Mouse (Mus musculus) hindbrain, embryonic 13.5 days (tissue): Measurements from ENCODE around the gene Lcn10. TPM values are rescaled to one million over a fixed set of nuclear protein-coding genes. Genes with fewer than 3 reads are reported as not detected.
A peak's percentile ranks its signal among the peaks of the same experiment; 100 is the strongest.
"Not testable (repeated sequence)": the region's sequence is repeated elsewhere in the genome, so short reads cannot be mapped to it uniquely, and the experiment has no call there.

ENCODE experiments used
- ATAC-seq: fragments of 200-750 bp; cut with Nextera tagmentation; 2 replicates; pipeline ENCODE4 v1.8.0; 2017; ENCODE audit warnings: moderate TSS enrichment; ENCODE audit not compliant: low FRiP score
- H3K27ac ChIP-seq: fragments of 300-500 bp; sonication (generic); 2 replicates; pipeline ENCODE4 v1.5.1; 2015; ENCODE audit warnings: inconsistent platforms, mild to moderate bottlenecking, moderate library complexity
- H3K27me3 ChIP-seq: fragments of 300-500 bp; sonication (generic); 2 replicates; pipeline ENCODE4 v1.6.1; 2015; ENCODE audit warnings: mild to moderate bottlenecking, inconsistent platforms
- H3K36me3 ChIP-seq: fragments of 300-500 bp; sonication (generic); 2 replicates; pipeline ENCODE4 v1.6.1; 2015; ENCODE audit warnings: mild to moderate bottlenecking, inconsistent platforms
- H3K4me1 ChIP-seq: fragments of 300-500 bp; sonication (generic); replicated peaks from 2 replicates; pipeline ENCODE4 v1.6.1; 2015; ENCODE audit warnings: inconsistent platforms
- H3K4me2 ChIP-seq: fragments of 300-500 bp; sonication (generic); 2 replicates; pipeline ENCODE4 v1.6.1; 2015; ENCODE audit warnings: inconsistent platforms, mild to moderate bottlenecking, moderate library complexity
- H3K4me3 ChIP-seq: fragments of 300-500 bp; sonication (generic); 2 replicates; pipeline ENCODE4 v1.5.1; 2015; ENCODE audit warnings: mild to moderate bottlenecking, inconsistent platforms
- H3K9ac ChIP-seq: fragments of 300-500 bp; sonication (generic); 2 replicates; pipeline ENCODE4 v1.6.1; 2015; ENCODE audit warnings: mild to moderate bottlenecking, inconsistent platforms
- H3K9me3 ChIP-seq: fragments of 300-500 bp; sonication (generic); 2 replicates; pipeline ENCODE4 v1.6.1; 2016; ENCODE audit warnings: inconsistent platforms
- WGBS: fragments of 180-500 bp; shearing (Covaris S2); methylation state at CpG from one replicate; pipeline ENCODE4 v1.1.7; 2015; 5-methylcytosine and 5-hydroxymethylcytosine counted together
- polyA plus RNA-seq: library from polyadenylated mRNA; unstranded; fragments of >200 nt; fragmentation: Nextera tagmentation; extraction: Ambion mirVana; gene quantifications from 2 replicates; pipeline ENCODE4 v1.2.1, GENCODE M21; 2015

Gene Lcn10
- polyA plus RNA-seq, 1 experiment from 2014 or later, result not detected

DNA sequence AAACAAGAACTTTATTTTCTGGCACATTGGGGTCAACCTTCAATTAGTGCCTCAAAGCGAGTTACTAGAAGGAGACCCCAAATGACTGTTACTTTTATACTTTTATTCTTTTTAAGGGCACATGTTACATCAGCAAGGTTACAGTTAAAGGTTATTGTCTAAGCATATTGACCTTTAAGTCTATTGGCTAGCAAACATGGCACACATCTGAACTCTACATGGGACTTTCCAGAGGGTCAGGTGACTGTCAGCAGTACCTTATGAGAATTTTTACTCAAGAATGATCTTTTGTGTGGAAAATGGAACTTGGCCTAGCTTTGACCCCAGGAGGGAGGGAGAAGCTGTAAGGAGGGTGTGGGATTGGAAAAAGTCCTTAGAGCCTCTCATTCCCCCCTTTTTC is 16.0 kb upstream of the Lcn10 start:
- Histone ChIP-seq H3K27ac (no peak overlapping the region), H3K9me3 (no peaks in the 10 kb centered on the region), H3K36me3 (no peaks in the 10 kb centered on the region), H3K9ac (no peak overlapping the region), H3K27me3 (no peaks in the 10 kb centered on the region), H3K4me2 (no peak overlapping the region), H3K4me1 (no peaks in the 10 kb centered on the region), H3K4me3 (no peak overlapping the region)
- 74% methylated on average over 1 of the region's 1 CpGs for WGBS
- no peak for ATAC-seq

- 96% methylated on average over 3 of the region's 3 CpGs for WGBS
- Histone ChIP-seq H3K4me1 (no peaks in the 10 kb centered on the region), H3K9ac (no peak within 1 kb of the TSS), H3K4me2 (no peak within 1 kb of the TSS), H3K9me3 (no peaks in the 10 kb centered on the region), H3K27me3 (no peaks in the 10 kb centered on the region), H3K4me3 (no peak within 1 kb of the TSS), H3K27ac (no peak within 1 kb of the TSS), H3K36me3 (no peaks in the 10 kb centered on the region)
- ATAC-seq, result no peak
These were observed 6.0 kb upstream of the Lcn10 start, which contains the start of gene Lcn6 for GRCm38 (mm10) chr2:25676486-25676885. Lcn6 (plus strand) TSS chr2:25676786.

DNA sequence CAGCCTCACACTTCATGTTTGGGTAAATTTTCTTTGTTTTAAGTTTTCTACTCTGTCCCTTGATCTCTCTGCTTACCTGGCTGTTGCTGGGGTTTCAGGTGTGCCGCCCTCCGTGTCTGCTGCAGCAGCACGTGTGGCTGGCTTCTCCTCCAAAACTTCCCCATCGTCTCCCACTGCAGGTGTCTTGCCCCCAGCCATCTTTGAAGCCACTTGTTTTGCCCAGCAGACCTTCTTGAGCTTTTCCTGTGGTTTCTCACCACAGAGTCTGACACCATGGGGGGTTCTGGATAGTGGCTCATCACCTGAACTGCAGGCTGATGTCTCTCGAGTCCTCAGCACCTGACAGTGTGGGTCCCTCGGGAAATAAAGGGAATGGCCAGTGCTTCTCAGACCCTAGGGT is 3.0 kb upstream of the Lcn10 start:
- Histone ChIP-seq H3K4me1 (no peaks in the 10 kb centered on the region), H3K36me3 (no peaks in the 10 kb centered on the region), H3K9me3 (no peaks in the 10 kb centered on the region), H3K27me3 (0 out of 2 replicates have a peak, but pooled peaks cover under 1% of the 10 kb centered on the region), H3K9ac (no peak overlapping the region), H3K27ac (no peak overlapping the region), H3K4me2 (no peak overlapping the region), H3K4me3 (no peak overlapping the region)
- ATAC-seq, result no peak
- 88% methylated on average over 6 of the region's 6 CpGs for WGBS

GRCm38 (mm10) chr2:25686941-25687340 is 4.4 kb downstream of the Lcn10 start:
- H3K4me2 ChIP-seq, result no peak overlapping the region
- 0 out of 2 replicates have a peak, but pooled peaks cover 2% of the 10 kb centered on the region for H3K27me3 ChIP-seq
- WGBS, result 73% methylated on average over 4 of the region's 4 CpGs
- no peaks in the 10 kb centered on the region for H3K36me3 ChIP-seq
- H3K4me3 ChIP-seq, result no peak overlapping the region
- no peaks in the 10 kb centered on the region for H3K9me3 ChIP-seq
- no peaks in the 10 kb centered on the region for H3K4me1 ChIP-seq
- ATAC-seq, result no peak
- no peak overlapping the region for H3K27ac ChIP-seq
- H3K9ac ChIP-seq, result no peak overlapping the region

- Histone ChIP-seq H3K4me2 (no peak overlapping the region), H3K4me1 (no peaks in the 10 kb centered on the region), H3K4me3 (no peak overlapping the region), H3K27me3 (no peaks in the 10 kb centered on the region), H3K9me3 (no peaks in the 10 kb centered on the region), H3K36me3 (no peaks in the 10 kb centered on the region), H3K9ac (no peak overlapping the region), H3K27ac (no peak overlapping the region)
- no peak for ATAC-seq
These were observed 12.1 kb downstream of the Lcn10 start for GRCm38 (mm10) chr2:25694605-25695004.

DNA sequence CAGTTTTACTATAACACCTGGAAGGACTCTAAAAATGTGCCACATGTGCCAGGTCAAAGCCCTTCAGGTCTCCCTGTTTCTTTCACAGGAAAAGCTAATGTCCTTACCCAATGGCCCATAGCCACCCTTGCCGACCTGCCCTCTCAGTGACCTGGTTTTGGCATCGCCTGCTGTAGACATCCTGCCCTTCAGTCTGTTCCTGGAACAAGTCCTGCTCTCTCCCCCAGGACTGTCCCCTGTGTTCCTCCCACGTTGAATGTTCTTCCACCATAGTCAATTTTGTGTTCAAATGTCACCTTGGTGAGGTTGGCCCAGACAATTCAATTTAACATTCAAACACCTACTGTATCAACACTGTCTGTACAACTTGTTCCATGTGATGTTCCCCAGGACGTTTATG is 14.4 kb downstream of the Lcn10 start:
- H3K36me3 ChIP-seq, result no peaks in the 10 kb centered on the region
- no peaks in the 10 kb centered on the region for H3K9me3 ChIP-seq
- no peak overlapping the region for H3K27ac ChIP-seq
- H3K4me2 ChIP-seq, result no peak overlapping the region
- H3K9ac ChIP-seq, result no peak overlapping the region
- WGBS, result 72% methylated on average over 4 of the region's 4 CpGs
- ATAC-seq, result no peak
- no peaks in the 10 kb centered on the region for H3K27me3 ChIP-seq
- H3K4me3 ChIP-seq, result no peak overlapping the region
- no peaks in the 10 kb centered on the region for H3K4me1 ChIP-seq

DNA sequence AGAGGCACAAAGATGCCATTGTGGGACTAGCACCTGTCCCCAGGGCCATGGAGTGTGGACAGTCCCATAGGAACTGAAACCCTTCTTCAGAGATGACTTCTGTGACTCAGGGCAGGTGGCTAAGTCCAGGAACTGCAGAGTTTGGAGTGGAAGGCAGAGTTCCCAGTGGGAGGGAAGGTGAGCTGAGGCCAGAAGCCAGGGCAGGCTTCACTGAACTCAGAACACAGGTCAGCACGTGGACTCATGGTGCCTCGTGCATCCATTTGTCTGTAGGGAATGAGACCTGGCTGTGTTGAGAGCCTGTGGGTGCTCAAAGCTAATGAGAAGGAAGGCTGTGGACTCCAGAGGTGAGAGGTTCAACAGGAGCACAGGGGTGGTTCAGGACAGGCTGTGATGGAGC is 16.2 kb downstream of the Lcn10 start:
- no peak for ATAC-seq
- no peaks in the 10 kb centered on the region for H3K27me3 ChIP-seq
- 89% methylated on average over 2 of the region's 2 CpGs for WGBS
- no peak overlapping the region for H3K27ac ChIP-seq
- H3K4me3 ChIP-seq, result no peak overlapping the region
- H3K4me2 ChIP-seq, result no peak overlapping the region
- no peaks in the 10 kb centered on the region for H3K9me3 ChIP-seq
- H3K9ac ChIP-seq, result no peak overlapping the region
- no peaks in the 10 kb centered on the region for H3K4me1 ChIP-seq
- no peaks in the 10 kb centered on the region for H3K36me3 ChIP-seq

- H3K36me3 ChIP-seq, ATAC-seq, H3K4me1 ChIP-seq, H3K27me3 ChIP-seq, H3K9me3 ChIP-seq, H3K27ac ChIP-seq, H3K4me3 ChIP-seq, H3K4me2 ChIP-seq, H3K9ac ChIP-seq: not testable (repeated sequence)
- 71% methylated on average over 3 of the region's 3 CpGs for WGBS
These were observed 17.2 kb downstream of the Lcn10 start, which contains the start of gene Obp2a for GRCm38 (mm10) chr2:25699743-25700142. Obp2a (plus strand) TSS chr2:25700043.

DNA sequence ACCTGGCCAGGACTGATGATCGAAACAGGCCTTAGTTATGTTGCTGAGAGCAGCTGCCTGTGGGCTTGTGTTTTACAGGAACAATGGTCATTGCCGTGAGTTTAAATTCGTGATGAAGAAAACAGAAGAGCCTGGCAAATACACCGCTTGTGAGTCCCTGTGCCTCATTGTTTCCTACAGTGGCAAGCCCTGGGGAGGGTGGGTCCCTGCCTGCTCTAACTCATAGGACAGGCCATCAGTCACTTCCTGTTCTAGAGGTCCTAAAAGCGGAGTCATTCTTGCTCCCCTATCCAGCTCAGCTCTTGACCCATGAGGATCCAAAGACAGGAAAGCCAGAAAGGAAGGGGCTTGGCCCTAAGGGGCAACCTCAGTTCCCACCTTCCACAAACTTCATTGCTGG is 18.5 kb downstream of the Lcn10 start:
- no peak overlapping the region for H3K4me3 ChIP-seq
- no peak overlapping the region for H3K9ac ChIP-seq
- H3K9me3 ChIP-seq, result no peaks in the 10 kb centered on the region
- no peaks in the 10 kb centered on the region for H3K27me3 ChIP-seq
- no peak for ATAC-seq
- no peak overlapping the region for H3K27ac ChIP-seq
- whole genome bisulfite sequencing, result 85% methylated on average over 5 of the region's 5 CpGs
- no peaks in the 10 kb centered on the region for H3K36me3 ChIP-seq
- H3K4me2 ChIP-seq, result no peak overlapping the region
- H3K4me1 ChIP-seq, result no peaks in the 10 kb centered on the region

- Histone ChIP-seq H3K9me3 (no peaks in the 10 kb centered on the region), H3K4me1 (peaks cover 11% of the 10 kb centered on the region), H3K4me3 (no peak overlapping the region), H3K9ac (no peak overlapping the region), H3K36me3 (no peaks in the 10 kb centered on the region), H3K27ac (no peak overlapping the region), H3K4me2 (no peak overlapping the region), H3K27me3 (no peaks in the 10 kb centered on the region)
- no peak for ATAC-seq
- WGBS, result 85% methylated on average over 4 of the region's 4 CpGs
These were observed 21.2 kb downstream of the Lcn10 start for GRCm38 (mm10) chr2:25703706-25704105.

DNA sequence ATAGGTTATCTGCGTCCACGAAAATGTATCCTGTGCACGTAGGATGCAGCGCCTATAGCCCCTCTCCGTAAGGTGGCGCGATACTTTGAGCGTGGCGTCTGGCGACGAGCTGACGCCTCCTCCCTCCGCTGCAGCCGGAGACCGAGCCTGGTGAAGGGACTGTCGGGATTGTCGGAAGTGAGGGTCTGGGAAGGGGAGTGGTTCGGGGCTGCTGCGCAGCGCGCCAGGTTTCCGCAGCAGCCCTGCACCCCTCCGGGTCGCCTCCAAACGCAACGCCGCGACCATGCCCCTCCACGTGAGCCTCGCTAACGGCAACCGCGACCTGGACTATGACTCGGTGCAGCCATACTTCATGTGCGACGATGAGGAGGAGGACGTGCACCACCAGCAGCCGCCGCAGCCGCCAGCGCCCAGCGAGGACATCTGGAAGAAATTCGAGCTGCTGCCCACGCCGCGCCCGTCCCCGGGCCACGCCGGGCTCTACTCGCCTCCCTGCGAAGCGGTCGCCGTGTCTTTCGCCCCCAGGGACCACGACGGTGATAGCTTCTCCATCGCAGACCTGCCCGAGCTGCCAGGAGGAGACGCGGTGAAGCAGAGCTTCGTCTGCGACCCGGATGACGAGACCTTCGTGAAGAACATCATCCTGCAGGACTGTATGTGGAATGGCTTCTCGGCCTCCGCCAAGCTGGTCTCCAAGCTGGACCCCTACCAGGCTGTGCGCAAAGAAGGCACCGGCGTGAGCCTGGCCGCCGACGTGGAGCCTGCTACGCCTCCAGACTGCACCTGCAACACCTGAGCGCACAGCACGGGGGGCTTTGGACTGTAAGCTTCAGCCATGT is 24.3 kb downstream of the Lcn10 start, which contains the start of gene Bmyc:
Bmyc (plus strand) TSS at position 97 of the 839 bp plus-strand sequence.
- peak within 1 kb of the TSS; percentile 92 for H3K27ac ChIP-seq
- no peaks in the 10 kb centered on the region for H3K9me3 ChIP-seq
- peak within 1 kb of the TSS; percentile 84 for H3K4me2 ChIP-seq
- peak within 1 kb of the TSS; percentile 77 for H3K4me3 ChIP-seq
- H3K27me3 ChIP-seq, result no peaks in the 10 kb centered on the region
- ATAC-seq, result peak; percentile 95
- peak within 1 kb of the TSS; percentile 90 for H3K9ac ChIP-seq
- no peaks in the 10 kb centered on the region for H3K36me3 ChIP-seq
- under 1% methylated on average over 72 of the region's 78 CpGs for WGBS
- peaks cover 21% of the 10 kb centered on the region for H3K4me1 ChIP-seq

DNA sequence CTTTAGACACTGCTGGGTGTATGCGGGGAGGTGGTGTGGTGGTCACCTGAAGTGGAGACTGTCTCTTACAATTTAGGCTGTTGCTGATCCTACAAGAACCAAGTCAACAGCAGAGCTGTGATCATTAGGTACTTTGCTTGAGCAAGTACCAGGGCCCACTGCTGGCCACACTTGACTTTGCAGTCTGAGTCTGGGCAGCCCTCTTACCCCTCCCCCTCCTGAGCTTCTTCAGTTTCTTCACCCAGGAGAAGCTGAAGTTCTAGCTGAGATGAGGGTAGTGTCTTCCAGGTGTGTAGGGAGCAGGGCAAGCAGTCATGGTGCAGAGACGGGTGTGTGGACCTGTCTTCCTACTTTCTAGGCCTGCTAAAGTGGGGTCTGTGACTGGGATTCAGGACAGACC is 25.6 kb downstream of the Lcn10 start:
- Histone ChIP-seq H3K4me1 (peaks cover 21% of the 10 kb centered on the region), H3K4me2 (peak overlapping the region; percentile 84), H3K4me3 (peak overlapping the region; percentile 27), H3K27ac (no peak overlapping the region), H3K9me3 (no peaks in the 10 kb centered on the region), H3K36me3 (no peaks in the 10 kb centered on the region), H3K9ac (peak overlapping the region; percentile 51; the same call in 1 of the 2 replicates), H3K27me3 (no peaks in the 10 kb centered on the region)
- no peak for ATAC-seq
- 78% methylated on average over 2 of the region's 2 CpGs for WGBS

DNA sequence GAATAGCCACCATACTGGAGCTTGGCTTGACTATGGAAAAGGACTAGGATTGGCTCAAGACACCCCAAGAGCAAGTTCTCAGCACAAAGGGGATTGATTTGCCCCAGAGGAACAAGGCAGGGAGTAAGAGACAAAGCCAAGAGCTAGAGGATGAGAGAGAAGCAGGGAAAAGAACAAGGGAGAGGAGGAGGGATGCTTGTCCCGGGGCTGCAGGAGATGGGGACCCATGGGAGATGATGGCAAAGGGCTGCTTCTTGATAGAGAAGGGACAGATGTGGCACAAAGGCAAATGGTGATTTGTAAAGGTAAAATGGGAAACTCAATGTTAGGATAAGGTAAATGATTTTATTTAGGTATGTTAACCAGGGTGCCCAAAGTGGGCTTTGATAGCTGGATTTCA is 26.5 kb downstream of the Lcn10 start:
- H3K36me3 ChIP-seq, H3K27ac ChIP-seq, ATAC-seq, H3K9me3 ChIP-seq, H3K27me3 ChIP-seq: not testable (repeated sequence)
- H3K4me3 ChIP-seq, result peak overlapping the region; percentile 27; the same call in 1 of the 2 replicates
- H3K9ac ChIP-seq, result peak overlapping the region; percentile 51; the same call in 1 of the 2 replicates
- peak overlapping the region; percentile 84; the same call in 1 of the 2 replicates for H3K4me2 ChIP-seq
- peaks cover 21% of the 10 kb centered on the region for H3K4me1 ChIP-seq
- WGBS, result 81% methylated on average over 1 of the region's 1 CpGs
